Mouse (Mus musculus): ENCODE data around the gene Afap1l2. TPM values are rescaled to one million over a fixed set of nuclear protein-coding genes. Genes with fewer than 3 reads are reported as not detected.

The Afap1l2 gene
- polyA plus RNA-seq, 1 experiment: not detected

GRCm38 (mm10) chr19:56904095-56904494 is 103.9 kb downstream of the Afap1l2 start:
- no peak for TF ChIP-seq GATA1 (IDR thresholded peaks at IDR 0.05; ENCODE audit: low read length)
- TF ChIP-seq TAL1 (IDR thresholded peaks at IDR 0.05; ENCODE audit: low read length): no peak
- Histone ChIP-seq H3K27me3 (ENCODE audit: control insufficient read depth) (no peaks in the 10 kb centered on the region), H3K4me3 (replicated peaks) (no peak overlapping the region), H3K36me3 (ENCODE audit: control insufficient read depth) (no peaks in the 10 kb centered on the region), H3K4me1 (ENCODE audit: control insufficient read depth) (no peaks in the 10 kb centered on the region), H3K9me3 (ENCODE audit: control insufficient read depth, low read length) (no peaks in the 10 kb centered on the region)

GRCm38 (mm10) chr19:56897654-56898053 is 110.4 kb downstream of the Afap1l2 start:
- Histone ChIP-seq H3K27me3 (ENCODE audit: control insufficient read depth) (no peaks in the 10 kb centered on the region), H3K4me1 (ENCODE audit: control insufficient read depth) (no peaks in the 10 kb centered on the region), H3K36me3 (ENCODE audit: control insufficient read depth) (no peaks in the 10 kb centered on the region), H3K9me3 (ENCODE audit: control insufficient read depth, low read length) (no peaks in the 10 kb centered on the region), H3K4me3 (replicated peaks) (no peak overlapping the region)
- TF ChIP-seq TAL1 (IDR thresholded peaks at IDR 0.05; ENCODE audit: low read length) (no peak), GATA1 (IDR thresholded peaks at IDR 0.05; ENCODE audit: low read length) (no peak)

DNA sequence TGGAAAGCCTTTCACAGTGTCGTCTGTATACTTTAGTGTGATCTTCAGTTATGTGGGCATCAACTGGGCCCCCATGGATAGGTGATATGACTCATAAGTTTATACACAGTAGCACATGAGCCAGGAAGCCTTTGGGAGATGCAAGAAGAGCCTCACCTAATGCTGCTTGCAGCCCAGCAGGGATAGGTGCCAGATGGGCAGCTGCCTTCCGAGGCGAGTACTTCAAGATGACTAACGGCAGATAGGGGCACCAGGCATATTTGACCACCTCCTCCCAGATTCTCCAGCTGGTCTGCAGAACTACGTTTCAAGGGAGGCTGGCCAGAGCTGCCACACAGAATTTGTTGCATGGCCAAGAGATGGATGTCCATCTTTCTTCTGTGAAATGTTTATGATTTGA is 114.7 kb downstream of the Afap1l2 start:
- TF ChIP-seq GATA1 (IDR thresholded peaks at IDR 0.05; ENCODE audit: low read length) (no peak), TAL1 (IDR thresholded peaks at IDR 0.05; ENCODE audit: low read length) (no peak)
- H3K4me1 ChIP-seq (ENCODE audit: control insufficient read depth): no peaks in the 10 kb centered on the region
- H3K9me3 ChIP-seq (ENCODE audit: control insufficient read depth, low read length): no peaks in the 10 kb centered on the region
- H3K4me3 ChIP-seq (replicated peaks): no peak overlapping the region
- no peaks in the 10 kb centered on the region for H3K36me3 ChIP-seq (ENCODE audit: control insufficient read depth)
- H3K27me3 ChIP-seq (ENCODE audit: control insufficient read depth): no peaks in the 10 kb centered on the region

DNA sequence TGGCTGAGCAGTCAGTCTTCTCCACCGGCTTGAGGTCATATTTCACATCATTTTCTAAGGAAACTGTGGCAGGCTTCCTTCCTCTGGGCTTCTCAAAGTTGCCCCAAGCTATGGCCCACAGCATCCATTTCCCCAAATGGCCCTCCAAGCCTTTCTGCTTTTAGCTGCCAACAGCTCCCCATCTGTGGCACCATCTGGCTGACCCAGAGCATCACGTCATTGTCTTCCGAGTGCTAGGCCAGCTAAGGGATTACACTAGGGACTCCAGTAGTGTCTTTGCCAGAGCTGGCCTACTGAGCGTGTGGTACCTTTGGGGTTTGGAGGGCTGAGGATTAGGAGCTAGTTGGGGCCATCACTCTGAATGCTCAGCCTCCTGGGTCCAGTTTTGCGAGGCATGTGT is 115.4 kb downstream of the Afap1l2 start:
- no peaks in the 10 kb centered on the region for H3K36me3 ChIP-seq (ENCODE audit: control insufficient read depth)
- no peak for TF ChIP-seq TAL1 (IDR thresholded peaks at IDR 0.05; ENCODE audit: low read length)
- TF ChIP-seq GATA1 (IDR thresholded peaks at IDR 0.05; ENCODE audit: low read length): no peak
- H3K9me3 ChIP-seq (ENCODE audit: control insufficient read depth, low read length): no peaks in the 10 kb centered on the region
- no peak overlapping the region for H3K4me3 ChIP-seq (replicated peaks)
- no peaks in the 10 kb centered on the region for H3K27me3 ChIP-seq (ENCODE audit: control insufficient read depth)
- no peaks in the 10 kb centered on the region for H3K4me1 ChIP-seq (ENCODE audit: control insufficient read depth)

GRCm38 (mm10) chr19:56891438-56891837 is 116.6 kb downstream of the Afap1l2 start:
- no peak overlapping the region for H3K4me3 ChIP-seq (replicated peaks)
- no peaks in the 10 kb centered on the region for H3K27me3 ChIP-seq (ENCODE audit: control insufficient read depth)
- no peaks in the 10 kb centered on the region for H3K4me1 ChIP-seq (ENCODE audit: control insufficient read depth)
- no peaks in the 10 kb centered on the region for H3K36me3 ChIP-seq (ENCODE audit: control insufficient read depth)
- no peaks in the 10 kb centered on the region for H3K9me3 ChIP-seq (ENCODE audit: control insufficient read depth, low read length)
- TF ChIP-seq TAL1 (IDR thresholded peaks at IDR 0.05; ENCODE audit: low read length) (no peak), GATA1 (IDR thresholded peaks at IDR 0.05; ENCODE audit: low read length) (no peak)

DNA sequence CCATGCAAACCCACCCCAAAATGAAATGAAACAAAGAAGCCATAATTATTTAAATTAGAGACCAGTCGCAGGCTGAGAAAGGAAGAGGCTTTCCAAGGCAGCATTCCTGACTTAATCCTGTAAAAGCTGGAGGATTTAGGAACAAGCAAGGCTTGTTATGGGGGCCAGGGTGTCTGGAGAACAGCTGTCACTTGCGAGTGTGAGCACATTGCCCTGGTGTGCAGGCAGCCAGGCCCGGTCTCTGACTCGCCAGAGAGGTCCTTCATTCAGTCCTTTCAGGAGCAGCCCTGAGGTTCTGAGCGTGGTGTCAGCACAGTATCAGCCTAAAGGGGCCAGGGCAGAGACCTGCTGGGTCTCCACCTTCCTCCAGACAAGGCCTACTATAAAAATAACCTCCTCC is 119.4 kb downstream of the Afap1l2 start:
- Histone ChIP-seq H3K9me3 (ENCODE audit: control insufficient read depth, low read length) (no peaks in the 10 kb centered on the region), H3K36me3 (ENCODE audit: control insufficient read depth) (no peaks in the 10 kb centered on the region), H3K4me1 (ENCODE audit: control insufficient read depth) (no peaks in the 10 kb centered on the region), H3K27me3 (ENCODE audit: control insufficient read depth) (no peaks in the 10 kb centered on the region), H3K4me3 (replicated peaks) (no peak overlapping the region)
- no peak for TF ChIP-seq TAL1 (IDR thresholded peaks at IDR 0.05; ENCODE audit: low read length)
- TF ChIP-seq GATA1 (IDR thresholded peaks at IDR 0.05; ENCODE audit: low read length): no peak

DNA sequence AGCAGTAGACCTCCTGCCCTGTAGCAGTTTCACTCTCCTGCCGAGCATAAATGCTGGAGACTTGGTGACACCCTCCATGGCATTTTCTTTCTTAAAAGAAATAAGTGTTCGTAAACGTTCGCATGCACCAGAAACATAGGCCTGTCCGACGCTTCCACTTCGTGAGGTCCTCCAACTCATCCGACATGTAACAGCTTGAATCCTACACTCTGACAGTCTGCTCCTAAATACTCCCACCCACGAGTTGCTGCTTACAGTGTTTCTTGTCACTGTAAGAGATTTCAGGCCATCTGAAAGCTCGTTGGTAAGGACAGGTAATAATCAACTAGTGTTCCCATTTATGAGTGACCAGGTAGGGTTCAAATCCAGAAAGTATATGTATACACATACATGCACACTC is 120.1 kb downstream of the Afap1l2 start:
- Histone ChIP-seq H3K4me1 (ENCODE audit: control insufficient read depth) (no peaks in the 10 kb centered on the region), H3K9me3 (ENCODE audit: control insufficient read depth, low read length) (no peaks in the 10 kb centered on the region), H3K4me3 (replicated peaks) (no peak overlapping the region), H3K36me3 (ENCODE audit: control insufficient read depth) (no peaks in the 10 kb centered on the region), H3K27me3 (ENCODE audit: control insufficient read depth) (no peaks in the 10 kb centered on the region)
- TF ChIP-seq GATA1 (IDR thresholded peaks at IDR 0.05; ENCODE audit: low read length) (no peak), TAL1 (IDR thresholded peaks at IDR 0.05; ENCODE audit: low read length) (no peak)

- Histone ChIP-seq H3K36me3 (ENCODE audit: control insufficient read depth) (no peaks in the 10 kb centered on the region), H3K27me3 (ENCODE audit: control insufficient read depth) (peaks cover 63% of the 10 kb centered on the region), H3K4me1 (ENCODE audit: control insufficient read depth) (no peaks in the 10 kb centered on the region), H3K4me3 (replicated peaks) (no peak overlapping the region), H3K9me3 (ENCODE audit: control insufficient read depth, low read length) (no peaks in the 10 kb centered on the region)
- no peak for TF ChIP-seq GATA1 (IDR thresholded peaks at IDR 0.05; ENCODE audit: low read length)
- TF ChIP-seq TAL1 (IDR thresholded peaks at IDR 0.05; ENCODE audit: low read length): no peak
Measured at GRCm38 (mm10) chr19:56877364-56877763, 130.7 kb downstream of the Afap1l2 start.

GRCm38 (mm10) chr19:56874601-56875315 is 133.3 kb downstream of the Afap1l2 start:
- no peak overlapping the region for H3K4me3 ChIP-seq (replicated peaks)
- peaks cover 72% of the 10 kb centered on the region for H3K27me3 ChIP-seq (ENCODE audit: control insufficient read depth)
- TF ChIP-seq GATA1 (IDR thresholded peaks at IDR 0.05; ENCODE audit: low read length) (no peak), TAL1 (IDR thresholded peaks at IDR 0.05; ENCODE audit: low read length) (no peak)
- no peaks in the 10 kb centered on the region for H3K36me3 ChIP-seq (ENCODE audit: control insufficient read depth)
- H3K9me3 ChIP-seq (ENCODE audit: control insufficient read depth, low read length): no peaks in the 10 kb centered on the region
- no peaks in the 10 kb centered on the region for H3K4me1 ChIP-seq (ENCODE audit: control insufficient read depth)
